8 mouse cellular contexts compared by ENCODE assay signal in genomic region chr11:32456356-32456755, GRCm38 (mm10). TPM values are rescaled to one million over a fixed set of nuclear protein-coding genes. Genes with fewer than 3 reads are reported as not detected.
DNase-seq lines count a peak whose midpoint lies in the region; ATAC-seq and TF ChIP-seq lines count a peak whose summit lies in the region.

No protein-coding gene starts in this region.

- no peaks in the 10 kb centered on the region; the same call in 1 of the 2 replicates for H3K36me3 ChIP-seq in kidney, adult 2 months (ENCODE audit: control insufficient read depth, insufficient read depth, low read length)
- no peaks in the 10 kb centered on the region for H3K36me3 ChIP-seq in hindbrain, embryonic 12.5 days
- H3K36me3 ChIP-seq in midbrain, embryonic 15.5 days (replicated peaks) = no peaks in the 10 kb centered on the region

- H3K9ac ChIP-seq in hindbrain, embryonic 12.5 days = peak overlapping the region; percentile 92
- H3K9ac ChIP-seq in midbrain, embryonic 15.5 days = peak overlapping the region; percentile 99; the same call in 1 of the 2 replicates

- TF ChIP-seq POLR2A in kidney, adult 2 months (IDR thresholded peaks at IDR 0.05; ENCODE audit: low read depth, low read length) = no peak
- no peak for TF ChIP-seq POLR2A in bone marrow macrophage, adult 2 months (IDR thresholded peaks at IDR 0.05; ENCODE audit: borderline replicate concordance, low read depth, low read length)

- no peak for TF ChIP-seq CTCF in kidney, adult 2 months (conservative IDR thresholded peaks at IDR 0.05; ENCODE audit: insufficient read depth, insufficient read length, low read depth, low read length)
- no peak for TF ChIP-seq CTCF in bone marrow macrophage, adult 2 months (IDR thresholded peaks at IDR 0.05; ENCODE audit: low read depth, low read length)

- WGBS in kidney, adult 2 months = 36% methylated on average over 6 of the region's 6 CpGs
- 10% methylated on average over 6 of the region's 6 CpGs for WGBS in hindbrain, embryonic 12.5 days
- WGBS in midbrain, embryonic 15.5 days = 4% methylated on average over 6 of the region's 6 CpGs

- DNase-seq in kidney, adult 2 months = peak; percentile 5
- no peak for DNase-seq in kidney, adult 18-20 months
- DNase-seq in ovary, postnatal 36 days (ENCODE audit: low spot score) = no peak
- DNase-seq in thymus, postnatal 36 days = no peak
- DNase-seq in gastrocnemius, postnatal 25 days = no peak

- 0 out of 2 replicates have a peak overlapping the region, but pooled peaks have one; percentile 11 for H3K4me3 ChIP-seq in kidney, adult 2 months (ENCODE audit: insufficient read depth, low read depth, low read length)
- peak overlapping the region; percentile 88 for H3K4me3 ChIP-seq in bone marrow macrophage, adult 2 months (ENCODE audit: insufficient read depth, low read length)
- H3K4me3 ChIP-seq in hindbrain, embryonic 12.5 days = peak overlapping the region; percentile 95
- H3K4me3 ChIP-seq in midbrain, embryonic 15.5 days = peak overlapping the region; percentile 89

- no peak overlapping the region for H3K27ac ChIP-seq in kidney, adult 2 months (ENCODE audit: insufficient read depth, low read depth, low read length)
- H3K27ac ChIP-seq in bone marrow macrophage, adult 2 months (ENCODE audit: insufficient read depth, low read depth, low read length) = no peak overlapping the region
- H3K27ac ChIP-seq in hindbrain, embryonic 12.5 days = no peak overlapping the region
- no peak overlapping the region for H3K27ac ChIP-seq in midbrain, embryonic 15.5 days

- no peaks in the 10 kb centered on the region for H3K27me3 ChIP-seq in kidney, adult 2 months (replicated peaks; ENCODE audit: control insufficient read depth, insufficient read depth, low read length)
- no peaks in the 10 kb centered on the region for H3K27me3 ChIP-seq in hindbrain, embryonic 12.5 days
- no peaks in the 10 kb centered on the region for H3K27me3 ChIP-seq in midbrain, embryonic 15.5 days (replicated peaks)

- peaks cover 5% of the 10 kb centered on the region; the same call in 1 of the 2 replicates for H3K4me1 ChIP-seq in kidney, adult 2 months (ENCODE audit: control insufficient read depth, insufficient read depth, low read length)
- peaks cover 8% of the 10 kb centered on the region; the same call in 1 of the 2 replicates for H3K4me1 ChIP-seq in bone marrow macrophage, adult 2 months (ENCODE audit: control insufficient read depth, insufficient read depth, low read length)
- H3K4me1 ChIP-seq in hindbrain, embryonic 12.5 days = peaks cover 16% of the 10 kb centered on the region
- H3K4me1 ChIP-seq in midbrain, embryonic 15.5 days = peaks cover 22% of the 10 kb centered on the region

- peak overlapping the region; percentile 91 for H3K4me2 ChIP-seq in hindbrain, embryonic 12.5 days (replicated peaks)
- H3K4me2 ChIP-seq in midbrain, embryonic 15.5 days = peak overlapping the region; percentile 67

- no peak for ATAC-seq in hindbrain, embryonic 12.5 days (ENCODE audit: low FRiP score)
- no peak for ATAC-seq in midbrain, embryonic 15.5 days (replicated peaks)

- no peaks in the 10 kb centered on the region for H3K9me3 ChIP-seq in hindbrain, embryonic 12.5 days (replicated peaks)
- no peaks in the 10 kb centered on the region for H3K9me3 ChIP-seq in midbrain, embryonic 15.5 days

RNA-seq across cellular contexts. Expression of gene Ubtd2, which starts 1.2 kb away (rescaled TPM):
- polyA plus RNA-seq in kidney, adult 2 months (2012; rRNA removed) = 4.6 and 5.4 TPM in 2 replicates
- 2.4 and 4.0 TPM in 2 replicates for polyA plus RNA-seq in bone marrow macrophage, adult 2 months (2012; ENCODE audit: insufficient read depth, insufficient read length, missing spikeins)
- 64.4 and 71.9 TPM in 2 replicates for polyA plus RNA-seq in hindbrain, embryonic 12.5 days (2016; fragmentation: Nextera tagmentation; extraction: Ambion mirVana)
- polyA plus RNA-seq in midbrain, embryonic 15.5 days (2015; fragmentation: Nextera tagmentation; extraction: Ambion mirVana) = 48.7 and 49.4 TPM in 2 replicates
- total RNA-seq in gastrocnemius, postnatal 25 days (2021) = 10 to 100 TPM in 1 of 2 experiments, 1 to 10 TPM in 1; 9.3 to 10.5 TPM

Comparison
In these comparisons a context has a peak if more than half of its experiments do, and no peak if none do; other contexts are left out.
1. H3K4me3 ChIP-seq: peak in every context shown above with its lines; median percentile 95 in hindbrain, embryonic 12.5 days; 89 in midbrain, embryonic 15.5 days; 88 in bone marrow macrophage, adult 2 months; 11 in kidney, adult 2 months.